Mouse (Mus musculus) cerebellum, postnatal 25 days (tissue): ENCODE results near the gene Mpv17.

Experiments
- DNase-seq, 2 experiments: peaks; one replicate each; pipeline ENCODE4 v3.0.0; 2021; ENCODE audit warnings: mixed read lengths in 2 of 2

Mpv17 gene

GRCm38 (mm10) chr5:31095711-31096480, 58.2 kb downstream of the Mpv17 start:
- no peak for DNase-seq

GRCm38 (mm10) chr5:31094799-31095691, 59.0 kb downstream of the Mpv17 start:
- DNase-seq: peak in 1 of 2 experiments; percentile 38

GRCm38 (mm10) chr5:31094100-31094798, 59.8 kb downstream of the Mpv17 start:
- DNase-seq: no peak

- DNase-seq: peak in 1 of 2 experiments; percentile 38
These were observed 60.7 kb downstream of the Mpv17 start for GRCm38 (mm10) chr5:31093151-31094041.

GRCm38 (mm10) chr5:31092231-31092975, 61.6 kb downstream of the Mpv17 start:
- DNase-seq: no peak
